Mouse (Mus musculus) forebrain, postnatal 0 days (tissue): ENCODE measurements around the gene Ntn5. TPM values are rescaled to one million over a fixed set of nuclear protein-coding genes. Genes with fewer than 3 reads are reported as not detected.

Experiments used
- ATAC-seq: fragments of 200-750 bp; cut with Nextera tagmentation; 2 replicates; pipeline ENCODE4 v1.8.0; 2017; ENCODE audit warnings: mild to moderate bottlenecking, moderate library complexity
- DNase-seq: peaks from one replicate; pipeline ENCODE4 v3.0.0-alpha.2; 2015
- H3K27ac ChIP-seq: fragments of 300-500 bp; sonication (generic); 2 replicates; pipeline ENCODE4 v1.5.1; 2014; ENCODE audit warnings: low read depth, mild to moderate bottlenecking, antibody characterized with exemption, low read length, moderate library complexity, mixed read lengths
- H3K27me3 ChIP-seq: fragments of 300-500 bp; sonication (generic); 2 replicates; pipeline ENCODE4 v1.6.1; 2014; ENCODE audit warnings: mild to moderate bottlenecking, low read length, mixed read lengths; ENCODE audit not compliant: insufficient read depth
- H3K36me3 ChIP-seq: fragments of 300-500 bp; sonication (generic); 2 replicates; pipeline ENCODE4 v1.6.1; 2014; ENCODE audit warnings: mild to moderate bottlenecking, moderate library complexity; ENCODE audit not compliant: insufficient read depth
- H3K4me1 ChIP-seq: fragments of 300-500 bp; sonication (generic); 2 replicates; pipeline ENCODE4 v1.6.1; 2014; ENCODE audit warnings: antibody characterized with exemption; ENCODE audit not compliant: insufficient read depth
- H3K4me2 ChIP-seq: fragments of 300-500 bp; sonication (generic); 2 replicates; pipeline ENCODE4 v1.6.1; 2014; ENCODE audit warnings: low read depth, mild to moderate bottlenecking, moderate library complexity
- H3K4me3 ChIP-seq: fragments of 300-500 bp; sonication (generic); 2 replicates; pipeline ENCODE4 v1.5.1; 2014; ENCODE audit warnings: low read depth, low read length, mixed read lengths
- H3K9ac ChIP-seq: fragments of 300-500 bp; sonication (generic); 2 replicates; pipeline ENCODE4 v1.6.1; 2014; ENCODE audit warnings: mild to moderate bottlenecking
- H3K9me3 ChIP-seq: fragments of 300-500 bp; sonication (generic); 2 replicates; pipeline ENCODE4 v1.6.1; 2016; ENCODE audit warnings: low read length
- CTCF ChIP-seq: sonication (generic); IDR thresholded peaks from 2 replicates; pipeline ENCODE4 v1.5.1; 2016; ENCODE audit warnings: antibody characterized with exemption, control low read depth, low read depth
- WGBS: fragments of 180-500 bp; shearing (Covaris S2); extraction: QIAGEN DNeasy Blood & Tissue Kit; methylation state at CpG from one replicate; pipeline ENCODE4 v1.1.7; 2014; 5-methylcytosine and 5-hydroxymethylcytosine counted together
- polyA plus RNA-seq: library from polyadenylated mRNA; unstranded; fragments of >200 nt; fragmentation: Nextera tagmentation; extraction: Ambion mirVana; gene quantifications from 2 replicates; pipeline ENCODE4 v1.2.1, GENCODE M21; 2015
- total RNA-seq: library from RNA; depleted of rRNA; stranded (reverse); fragments of >200 nt; gene quantifications from 2 replicates; pipeline ENCODE4 v1.2.3, GENCODE M21; 2014

Ntn5 gene
- total and polyA plus RNA-seq, 2 experiments from 2014 or later = 0.33 to 0.47 TPM

DNA sequence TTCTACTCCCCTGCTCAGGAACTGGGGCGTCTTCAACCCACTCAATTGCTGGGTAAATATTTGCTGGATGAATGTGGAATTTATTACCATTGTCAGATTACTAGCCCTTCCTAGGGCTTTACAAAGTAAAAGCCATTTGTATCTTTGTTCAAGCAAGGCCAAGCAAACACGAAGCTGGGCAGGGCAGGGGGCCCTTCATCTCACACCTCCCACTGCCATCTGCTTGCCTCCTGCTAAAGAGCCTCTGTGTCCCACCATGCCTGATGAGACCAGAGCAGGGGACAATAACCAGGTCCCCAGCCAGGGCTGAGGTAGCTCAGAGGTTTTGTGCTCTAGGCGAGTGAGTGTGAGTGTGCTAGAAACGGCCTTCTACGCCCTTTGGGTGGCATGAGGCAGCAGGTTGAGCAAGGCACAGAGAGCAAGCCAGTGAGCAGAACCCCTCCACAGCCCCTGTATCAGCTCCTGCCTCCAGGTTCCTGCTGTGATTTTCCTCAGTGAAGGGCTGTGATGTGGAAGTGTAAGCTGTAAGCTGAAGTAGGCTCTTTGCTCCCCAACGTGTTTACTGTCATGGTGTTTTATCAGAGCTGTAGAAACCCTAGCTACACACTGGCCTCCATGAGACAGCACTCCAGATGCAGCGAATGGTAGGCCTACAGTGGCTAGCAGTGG is 6.1 kb upstream of the Ntn5 start:
- WGBS = 80% methylated on average over 7 of the region's 7 CpGs
- H3K9ac ChIP-seq = no peak overlapping the region
- no peak overlapping the region for H3K4me3 ChIP-seq
- no peaks in the 10 kb centered on the region for H3K4me1 ChIP-seq
- TF ChIP-seq CTCF = no peak
- no peak for ATAC-seq
- no peak overlapping the region for H3K4me2 ChIP-seq
- no peaks in the 10 kb centered on the region for H3K9me3 ChIP-seq
- no peak overlapping the region for H3K27ac ChIP-seq
- H3K27me3 ChIP-seq = no peaks in the 10 kb centered on the region
- H3K36me3 ChIP-seq = no peaks in the 10 kb centered on the region; the same call in 1 of the 2 replicates
- DNase-seq = no peak

DNA sequence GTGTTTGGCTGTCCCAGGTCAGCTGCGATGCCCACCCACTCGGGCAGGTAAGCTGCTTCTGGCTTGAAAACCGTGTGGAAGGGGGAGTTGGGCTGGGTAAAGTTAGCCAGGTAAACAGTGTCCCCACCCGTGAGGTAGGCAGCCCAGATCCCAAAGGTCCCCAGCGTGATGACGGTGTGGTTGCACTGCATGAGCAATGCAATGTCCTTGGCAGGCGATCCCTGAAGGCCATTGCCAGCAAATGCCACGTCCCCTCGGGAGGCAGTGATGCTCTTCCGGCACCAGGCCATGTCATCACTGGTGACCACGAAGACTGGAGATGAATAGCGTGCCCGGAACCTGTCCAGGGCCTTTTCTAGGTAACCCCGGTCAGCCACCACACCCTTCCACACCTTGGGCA is 5.3 kb upstream of the Ntn5 start:
- Histone ChIP-seq H3K9me3 (no peaks in the 10 kb centered on the region), H3K27me3 (no peaks in the 10 kb centered on the region), H3K4me1 (no peaks in the 10 kb centered on the region), H3K4me2 (no peak overlapping the region), H3K9ac (no peak overlapping the region), H3K27ac (no peak overlapping the region), H3K4me3 (no peak overlapping the region), H3K36me3 (no peaks in the 10 kb centered on the region; the same call in 1 of the 2 replicates)
- no peak for TF ChIP-seq CTCF
- DNase-seq (no peak), ATAC-seq (no peak)
- 92% methylated on average over 14 of the region's 14 CpGs for whole genome bisulfite sequencing

DNA sequence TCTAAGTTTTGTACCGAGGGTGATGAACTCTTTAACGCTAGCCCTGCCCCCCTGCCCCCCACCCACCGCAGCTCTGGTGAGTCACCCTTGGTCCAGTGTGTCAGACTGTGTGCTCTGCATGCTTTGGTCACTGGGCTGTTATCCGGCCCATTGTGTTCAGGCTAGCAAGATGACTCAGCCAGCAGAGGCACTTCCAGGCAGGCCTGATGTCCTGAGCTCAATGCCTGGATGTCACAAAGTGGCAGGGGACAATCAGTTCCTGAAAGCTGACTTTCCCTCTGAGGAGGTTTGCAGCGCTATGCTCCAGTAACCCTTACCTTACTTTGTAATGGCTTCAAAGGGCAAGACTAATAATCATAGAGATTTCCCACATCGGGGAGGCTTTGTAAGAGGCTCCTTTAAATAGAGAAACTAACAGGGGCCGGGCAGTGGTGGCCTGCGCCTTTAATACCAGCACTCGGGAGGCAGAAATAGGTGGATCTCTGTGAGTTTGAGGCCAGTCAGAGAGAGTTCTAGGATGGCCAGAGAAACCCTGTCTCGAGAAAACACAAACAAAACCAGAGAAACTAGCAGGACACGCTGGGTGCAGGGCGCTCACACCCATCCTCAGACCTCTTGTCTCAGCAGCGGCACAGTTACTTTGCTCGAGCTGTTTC is 3.7 kb upstream of the Ntn5 start:
- no peak for DNase-seq
- H3K36me3 ChIP-seq = no peaks in the 10 kb centered on the region; the same call in 1 of the 2 replicates
- no peaks in the 10 kb centered on the region for H3K4me1 ChIP-seq
- H3K9ac ChIP-seq = no peak overlapping the region
- H3K9me3 ChIP-seq = no peaks in the 10 kb centered on the region
- no peak overlapping the region for H3K4me2 ChIP-seq
- H3K4me3 ChIP-seq = no peak overlapping the region
- no peaks in the 10 kb centered on the region for H3K27me3 ChIP-seq
- no peak overlapping the region for H3K27ac ChIP-seq
- no peak for ATAC-seq
- TF ChIP-seq CTCF = no peak
- 66% methylated on average over 14 of the region's 14 CpGs for WGBS

DNA sequence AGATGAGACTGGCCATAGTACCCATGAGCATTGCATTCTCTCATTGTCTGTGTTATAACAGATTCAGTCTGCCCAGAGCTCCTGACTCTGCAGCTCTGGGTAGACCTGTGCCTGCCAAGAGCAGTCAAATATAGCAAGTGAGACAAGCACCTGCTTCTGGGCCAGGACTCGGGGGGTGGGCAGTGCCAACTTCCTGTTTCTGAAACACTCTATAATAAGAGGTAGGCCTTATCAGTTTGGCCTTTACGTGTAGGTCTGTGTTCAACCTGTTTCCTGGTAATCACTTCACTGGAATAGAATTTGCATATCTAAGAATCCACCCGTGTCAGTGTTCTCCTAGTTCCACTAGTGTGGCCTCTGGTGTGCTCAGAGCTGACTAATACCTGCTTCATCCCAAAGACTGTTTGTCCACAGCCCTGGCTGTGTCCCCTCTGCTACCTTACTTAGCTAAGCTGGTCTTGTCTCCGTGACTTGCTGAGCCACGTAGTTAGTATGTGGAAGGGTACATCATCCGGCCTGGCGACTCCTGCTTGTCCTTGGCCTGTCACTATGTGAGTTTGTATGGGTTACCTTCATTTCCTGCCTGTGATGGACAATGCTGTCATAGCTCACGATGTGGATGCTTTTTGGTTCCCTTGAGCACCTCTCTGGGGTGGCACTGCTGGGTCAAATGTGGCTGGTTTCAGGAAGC is 2.6 kb upstream of the Ntn5 start:
- 88% methylated on average over 8 of the region's 8 CpGs for WGBS
- no peak for ATAC-seq
- Histone ChIP-seq H3K27ac (no peak overlapping the region), H3K27me3 (no peaks in the 10 kb centered on the region), H3K36me3 (no peaks in the 10 kb centered on the region; the same call in 1 of the 2 replicates), H3K4me2 (no peak overlapping the region), H3K4me3 (no peak overlapping the region), H3K9me3 (no peaks in the 10 kb centered on the region), H3K9ac (no peak overlapping the region), H3K4me1 (no peaks in the 10 kb centered on the region)
- DNase-seq = no peak
- no peak for TF ChIP-seq CTCF

DNA sequence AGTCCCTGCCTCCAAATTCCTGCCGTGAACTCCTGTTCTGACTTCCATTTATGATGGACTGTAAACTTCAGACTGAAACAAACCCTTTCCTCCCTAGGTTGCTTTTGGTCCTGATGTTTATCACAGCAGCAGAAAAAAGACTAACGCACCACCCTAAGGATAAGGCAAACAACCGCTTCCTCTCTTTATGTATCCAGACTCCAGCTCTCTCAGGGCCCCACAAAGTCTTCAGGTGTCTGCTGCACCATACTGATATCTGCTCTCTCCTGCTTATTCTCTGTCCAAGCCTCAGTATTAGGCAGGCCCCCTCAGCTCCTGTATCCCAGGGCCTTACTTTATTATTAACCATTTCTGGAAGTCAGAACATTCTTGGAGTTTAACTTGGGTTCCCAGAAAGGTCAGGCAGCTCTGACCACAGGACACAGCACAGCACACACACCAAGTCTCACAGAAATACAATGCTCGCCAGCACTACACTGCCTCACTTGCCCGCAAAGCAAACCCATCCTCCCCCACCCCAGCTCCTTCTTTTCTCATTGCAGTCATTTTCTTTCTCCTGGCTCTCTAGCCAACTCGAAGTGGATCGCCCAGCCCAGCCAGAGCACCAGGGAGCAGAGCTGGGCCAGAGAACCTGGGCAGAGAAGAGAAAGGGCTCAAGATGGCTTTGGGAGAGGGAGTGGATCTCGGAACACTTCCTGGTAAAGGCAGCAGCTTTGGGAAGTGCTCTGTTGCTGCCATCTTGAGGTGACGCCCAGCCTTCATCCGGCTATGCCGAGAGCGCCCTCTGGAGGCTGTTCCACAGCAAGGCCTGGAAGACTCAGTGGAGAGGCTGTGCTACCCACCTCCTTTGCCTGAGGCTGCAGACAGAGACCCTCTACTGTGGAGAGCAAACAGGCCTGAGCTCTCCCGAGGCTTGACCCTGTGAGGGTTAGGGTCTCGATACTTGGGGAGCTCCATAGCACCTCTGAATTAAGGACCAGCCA is 1.4 kb upstream of the Ntn5 start:
- WGBS = 29% methylated on average over 14 of the region's 14 CpGs
- Histone ChIP-seq H3K9ac (0 out of 2 replicates have a peak overlapping the region, but pooled peaks have one; percentile 19), H3K4me3 (no peak overlapping the region), H3K4me2 (peak overlapping the region; percentile 27), H3K4me1 (no peaks in the 10 kb centered on the region), H3K27me3 (no peaks in the 10 kb centered on the region), H3K36me3 (no peaks in the 10 kb centered on the region; the same call in 1 of the 2 replicates), H3K9me3 (no peaks in the 10 kb centered on the region), H3K27ac (peak overlapping the region; percentile 48)
- peak; percentile 93 for DNase-seq
- peak; percentile 95 for ATAC-seq
- TF ChIP-seq CTCF = peak; percentile 99

DNA sequence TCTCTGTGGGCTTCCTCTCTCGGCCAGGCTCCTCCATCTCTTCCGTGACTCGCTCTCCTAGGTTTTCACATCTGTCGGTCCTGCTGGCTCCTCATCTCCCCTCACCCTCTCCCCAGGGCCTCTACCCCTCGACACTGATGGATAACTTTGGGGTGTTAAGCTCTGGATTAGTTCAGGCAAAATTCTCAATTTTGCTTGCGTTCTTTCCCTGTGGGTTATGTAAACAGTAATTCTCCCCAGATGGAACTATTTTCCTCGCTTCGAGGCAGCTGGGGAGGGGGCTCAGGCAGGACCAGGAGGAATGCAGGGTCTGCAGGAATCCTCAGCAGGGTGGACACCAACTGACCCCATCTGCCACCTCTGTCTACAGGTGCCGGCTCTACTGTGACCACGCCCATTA is 2.0 kb downstream of the Ntn5 start:
- Histone ChIP-seq H3K27ac (no peak overlapping the region), H3K27me3 (no peaks in the 10 kb centered on the region), H3K36me3 (no peaks in the 10 kb centered on the region; the same call in 1 of the 2 replicates), H3K9ac (no peak overlapping the region), H3K4me1 (no peaks in the 10 kb centered on the region), H3K4me3 (no peak overlapping the region), H3K9me3 (no peaks in the 10 kb centered on the region), H3K4me2 (no peak overlapping the region)
- TF ChIP-seq CTCF = no peak
- no peak for ATAC-seq
- no peak for DNase-seq
- WGBS = 68% methylated on average over 10 of the region's 10 CpGs
